Mouse (Mus musculus) layer of hippocampus, postnatal 10 days (tissue): ENCODE results near the gene Arr3. TPM values are rescaled to one million over a fixed set of nuclear protein-coding genes. Genes with fewer than 3 reads are reported as not detected.

Experiments used
- DNase-seq, 2 experiments: peaks; one replicate each; pipeline ENCODE4 v3.0.0; 2021; ENCODE audit warnings: low spot score in 2 of 2
- long read RNA-seq: library from polyadenylated mRNA; stranded (forward); transcript quantifications from one replicate; pipeline ENCODE4 v2.0.0, GENCODE M21; 2023
- total RNA-seq, 2 experiments: library from RNA; stranded (reverse); gene quantifications; 2 replicates each; pipeline ENCODE4 v1.2.3; 2021

Gene Arr3
- not detected for total RNA-seq
- long read RNA-seq = 0 reads

GRCm38 (mm10) chrX:100605314-100605713, at the start of gene Arr3:
Gene Arr3, plus strand, starts transcription at chrX:100605497.
- DNase-seq = no peak

DNA sequence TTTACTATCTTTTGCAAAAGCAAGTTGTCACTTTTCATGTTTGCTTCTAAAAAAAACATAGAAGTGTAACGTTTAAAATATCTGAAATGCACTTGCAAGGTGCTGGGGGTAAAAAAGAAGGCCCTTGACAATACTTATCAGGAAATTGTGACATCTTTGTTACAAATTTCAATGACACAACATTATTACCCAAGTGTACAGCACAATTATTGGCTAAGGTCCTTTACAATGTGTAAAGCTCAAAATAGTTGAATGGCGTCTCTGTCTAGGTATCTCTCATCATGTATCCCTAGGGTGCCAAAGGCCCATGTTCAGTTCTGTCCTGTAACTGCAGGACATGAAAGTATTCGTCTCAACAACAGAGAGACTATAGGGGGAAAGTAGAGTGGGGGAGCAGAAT, 49.3 kb upstream of the Arr3 start:
- DNase-seq = no peak

DNA sequence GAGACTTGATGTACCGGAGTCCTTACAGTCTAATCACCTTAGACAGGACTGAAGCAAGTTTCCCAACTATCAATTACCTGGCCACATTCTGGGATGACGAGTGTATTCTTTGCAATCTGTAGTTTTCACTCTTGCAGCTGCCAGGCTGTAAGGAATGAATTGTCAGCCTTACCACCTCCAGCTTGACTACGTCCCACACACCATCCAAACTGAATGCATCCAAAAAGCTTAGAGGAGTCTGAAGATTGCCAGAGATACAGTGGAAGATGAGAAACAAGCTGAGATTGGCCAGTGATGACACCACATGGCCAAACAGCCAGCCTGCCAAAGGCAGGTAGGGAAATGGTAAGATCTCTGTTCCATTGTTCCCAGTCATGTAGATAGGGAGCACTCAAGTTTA, 39.6 kb upstream of the Arr3 start:
- DNase-seq = no peak

DNA sequence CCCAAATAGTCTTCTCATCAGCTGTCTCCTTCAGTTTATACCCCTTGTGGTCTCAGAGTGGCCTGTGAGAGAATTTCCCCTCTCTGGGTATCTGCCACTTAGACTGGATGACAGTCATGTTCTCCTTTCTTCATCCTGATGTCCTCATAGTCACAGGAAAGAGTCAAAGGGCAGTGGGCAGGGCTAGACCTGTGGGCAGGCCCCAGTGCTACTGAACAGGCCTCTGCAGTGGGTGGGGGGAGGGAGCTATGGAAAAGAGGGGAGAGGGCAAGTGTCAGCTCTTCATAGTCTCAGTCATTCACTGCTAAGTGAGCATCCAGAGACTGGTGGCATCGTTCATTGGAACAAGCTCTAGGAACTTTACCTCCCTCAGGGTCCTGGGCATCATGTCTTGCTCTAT, 33.3 kb upstream of the Arr3 start, which contains the start of gene Awat1:
Gene Awat1, plus strand, starts transcription at position 301 of the 400 bp plus-strand sequence.
- DNase-seq = no peak

GRCm38 (mm10) chrX:100594791-100595190, 10.5 kb upstream of the Arr3 start, which contains the start of gene P2ry4:
Gene P2ry4, minus strand, starts transcription at chrX:100594869.
- no peak for DNase-seq

DNA sequence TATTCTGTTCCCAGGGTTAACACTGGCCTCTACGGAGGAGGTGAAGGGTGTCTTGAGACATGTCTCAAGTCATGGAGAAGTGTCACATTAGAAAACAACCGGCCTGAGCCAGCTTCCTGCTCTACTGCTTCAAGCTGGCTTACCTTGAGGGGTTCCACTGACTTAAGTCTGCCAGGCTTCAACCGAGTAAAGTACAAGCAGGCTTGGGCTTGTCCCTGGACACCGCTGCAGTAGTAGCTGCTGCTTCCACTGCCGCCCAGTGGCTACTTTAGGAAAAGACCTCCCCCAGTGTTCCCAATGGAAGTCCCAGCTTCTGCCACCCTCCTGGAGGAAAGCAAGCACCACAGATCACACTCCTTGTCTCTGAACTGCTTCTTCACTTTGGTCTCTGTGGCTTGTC, 7.9 kb upstream of the Arr3 start:
- DNase-seq = peak; percentile 20 to 50

GRCm38 (mm10) chrX:100599755-100600154, 5.5 kb upstream of the Arr3 start:
- DNase-seq = no peak

DNA sequence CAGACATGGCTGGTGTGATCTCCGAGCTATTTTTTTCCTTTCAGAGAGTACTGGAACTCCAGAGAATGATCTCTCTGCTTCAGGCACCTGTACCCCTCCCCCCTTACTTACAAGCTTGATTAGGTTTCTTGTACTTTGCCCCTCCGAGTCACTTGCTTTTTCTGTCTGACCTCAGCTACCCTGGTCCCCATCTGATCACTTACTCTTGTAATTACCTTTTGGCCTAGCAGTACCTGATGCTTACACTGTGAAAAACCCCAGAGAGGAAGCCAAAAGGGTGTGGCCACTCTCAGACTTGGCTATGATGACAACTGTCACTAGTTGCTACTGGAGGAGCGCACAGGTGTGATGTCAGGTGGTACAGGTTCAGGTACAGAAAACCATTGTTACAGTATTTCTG, 13.2 kb downstream of the Arr3 start:
- no peak for DNase-seq

GRCm38 (mm10) chrX:100621366-100621765, 16.1 kb downstream of the Arr3 start:
- DNase-seq = peak in 1 of 2 experiments; percentile 13

- DNase-seq = no peak
Measured at GRCm38 (mm10) chrX:100624242-100624641, 18.9 kb downstream of the Arr3 start.

GRCm38 (mm10) chrX:100625146-100625545, 19.8 kb downstream of the Arr3 start:
- DNase-seq = no peak

DNA sequence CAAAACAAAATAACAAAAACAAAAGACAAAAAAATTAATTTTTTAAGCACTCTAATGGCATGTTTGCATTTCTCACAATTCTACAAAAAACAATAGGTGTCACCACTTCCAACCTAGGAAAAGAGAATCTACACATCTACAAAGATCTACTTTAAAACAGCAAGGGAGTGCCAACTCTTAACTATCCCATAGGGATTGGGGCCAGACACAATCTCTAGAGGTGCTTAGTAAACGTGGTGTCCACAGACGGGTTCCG, 20.2 kb downstream of the Arr3 start, which contains the start of gene Kif4:
Gene Kif4, plus strand, starts transcription at position 192 of the 256 bp plus-strand sequence.
- DNase-seq = no peak

DNA sequence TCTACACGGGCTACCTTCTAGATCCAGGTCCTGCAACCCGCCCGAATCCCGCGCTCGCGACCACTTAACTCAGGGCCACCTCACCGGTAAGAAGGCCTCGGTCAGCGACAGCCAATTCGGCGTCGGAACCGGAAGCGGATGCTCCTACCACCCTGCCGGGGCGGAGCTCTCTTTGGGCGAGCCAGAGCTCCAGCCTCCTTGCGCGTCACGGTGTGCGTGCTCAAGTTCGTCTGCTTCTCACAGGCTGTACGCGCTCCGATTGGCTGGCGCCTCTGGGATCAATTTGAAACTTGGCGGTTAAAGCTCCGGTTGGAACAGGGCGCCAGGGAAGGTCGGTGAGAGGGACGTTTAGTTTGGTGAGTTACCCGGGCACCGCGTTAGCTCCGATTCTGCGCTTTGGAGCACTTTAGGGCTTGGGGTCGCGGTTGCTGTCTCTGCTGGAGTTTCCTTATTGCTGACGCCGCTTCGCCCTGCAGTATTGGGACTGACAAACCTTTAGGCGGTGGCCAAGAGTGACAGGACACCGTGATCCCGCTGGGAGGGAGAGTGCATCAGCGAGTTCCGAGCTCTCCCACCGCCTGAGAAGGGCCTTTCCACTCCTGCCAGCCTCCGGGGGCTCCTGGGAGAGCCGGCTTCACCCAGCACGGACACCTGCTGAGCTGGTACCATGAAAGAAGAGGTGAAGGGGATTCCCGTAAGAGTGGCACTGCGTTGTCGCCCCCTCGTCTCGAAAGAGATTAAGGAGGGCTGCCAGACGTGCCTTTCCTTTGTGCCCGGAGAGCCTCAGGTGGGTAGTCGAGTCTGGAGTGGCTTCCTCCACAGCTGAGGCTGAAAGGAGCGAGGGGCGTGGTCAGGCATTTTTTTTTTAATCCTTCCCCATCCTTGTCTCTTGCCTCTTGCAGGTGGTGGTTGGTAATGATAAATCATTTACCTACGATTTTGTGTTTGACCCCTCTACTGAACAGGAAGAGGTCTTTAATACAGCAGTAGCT, 20.8 kb downstream of the Arr3 start, which contains the start of gene Pdzd11:
Gene Pdzd11, minus strand, starts transcription at position 767 of the 992 bp plus-strand sequence.
- peak; percentile 77 to 83 for DNase-seq

- DNase-seq = no peak
Measured at GRCm38 (mm10) chrX:100629076-100629475, 23.8 kb downstream of the Arr3 start.

- no peak for DNase-seq
Measured at GRCm38 (mm10) chrX:100638477-100638876, 33.2 kb downstream of the Arr3 start.

DNA sequence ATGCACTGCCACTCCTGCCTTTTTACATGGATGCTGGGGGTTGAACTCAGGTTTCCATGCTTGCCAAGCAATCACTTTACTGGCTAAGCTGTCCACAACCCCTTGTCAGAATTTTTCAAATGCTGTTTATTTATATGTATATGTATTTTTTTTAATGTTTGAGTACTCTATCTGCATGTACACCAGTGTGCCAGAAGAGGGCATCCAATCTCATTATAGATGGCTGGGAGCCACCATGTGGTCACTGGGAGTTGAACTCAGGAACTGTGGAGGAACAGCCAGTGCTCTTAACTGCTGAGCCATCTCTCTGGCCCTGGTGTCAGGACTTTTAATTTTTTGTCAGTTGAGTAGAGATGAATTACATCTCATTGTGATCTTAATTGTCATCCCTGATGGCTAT, 47.6 kb downstream of the Arr3 start:
- no peak for DNase-seq

DNA sequence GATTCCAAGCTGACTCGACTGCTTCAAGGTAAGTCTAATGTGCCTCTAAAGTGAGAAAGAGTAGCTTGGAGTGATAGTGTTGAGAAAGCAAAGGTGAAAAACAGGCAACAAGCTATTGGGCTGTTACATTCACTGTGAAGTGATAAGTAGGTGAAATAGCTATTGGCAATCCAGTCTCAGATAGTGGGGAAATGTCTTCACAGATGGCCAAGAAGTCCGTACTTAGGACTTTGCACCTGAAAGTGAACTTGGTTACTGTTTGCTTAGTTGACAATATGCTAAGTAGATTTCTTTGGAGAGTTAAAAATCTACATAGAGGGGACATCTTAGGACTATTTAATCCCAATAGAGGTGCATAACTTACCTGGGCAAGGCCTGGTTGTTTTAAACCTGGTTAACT, 59.5 kb downstream of the Arr3 start:
- no peak for DNase-seq

Other genes starting within 250 kb of the Arr3 start
- not detected for gene Otud6a, start 176.5 kb upstream of the Arr3 start, total RNA-seq
- gene Awat2, start 162.8 kb upstream of the Arr3 start, total RNA-seq = not detected
- gene Igbp1, start 111.2 kb upstream of the Arr3 start, total RNA-seq = 10 to 100 TPM; 36.4 to 36.7 TPM
- not detected for gene Dgat2l6, start 80.7 kb upstream of the Arr3 start, total RNA-seq
- not detected for gene Awat1, start 33.2 kb upstream of the Arr3 start, total RNA-seq
- under 1 TPM; 0.07 to 0.09 TPM for gene P2ry4, start 10.6 kb upstream of the Arr3 start, total RNA-seq
- 1 to 10 TPM; 3.2 to 3.8 TPM for gene Kif4, start 20.2 kb downstream of the Arr3 start, total RNA-seq
- 10 to 100 TPM; 32.0 to 37.0 TPM for gene Pdzd11, start 21.1 kb downstream of the Arr3 start, total RNA-seq
- gene Gdpd2, start 124.4 kb downstream of the Arr3 start, total RNA-seq = 10 to 100 TPM; 20.0 to 20.9 TPM
- 100 to 1,000 TPM; 130 to 132 TPM for gene Dlg3, start 162.2 kb downstream of the Arr3 start, total RNA-seq